Mouse (Mus musculus): ENCODE measurements around the gene Rrp9.

Rrp9 gene

DNA sequence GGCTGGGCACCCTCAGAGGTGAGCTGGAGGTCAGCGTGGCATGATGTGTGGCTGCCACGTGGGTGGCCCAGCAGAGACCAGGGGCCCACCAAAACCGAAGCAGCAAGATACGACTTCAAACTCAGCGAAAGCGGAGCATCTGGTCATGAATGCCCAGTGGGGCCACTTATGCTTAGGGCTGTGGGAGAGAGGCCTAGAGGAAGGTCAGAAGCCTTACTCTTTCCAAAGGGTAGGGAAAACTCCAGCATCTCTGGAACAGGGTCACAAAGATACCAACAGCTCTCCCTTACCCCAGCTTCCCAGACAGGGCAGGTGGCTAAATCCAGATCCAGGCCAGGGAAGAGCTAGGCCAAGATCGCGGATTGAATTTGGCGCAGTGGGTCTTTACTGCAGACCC is 18.6 kb upstream of the Rrp9 start:
- DNase-seq: no peak

DNA sequence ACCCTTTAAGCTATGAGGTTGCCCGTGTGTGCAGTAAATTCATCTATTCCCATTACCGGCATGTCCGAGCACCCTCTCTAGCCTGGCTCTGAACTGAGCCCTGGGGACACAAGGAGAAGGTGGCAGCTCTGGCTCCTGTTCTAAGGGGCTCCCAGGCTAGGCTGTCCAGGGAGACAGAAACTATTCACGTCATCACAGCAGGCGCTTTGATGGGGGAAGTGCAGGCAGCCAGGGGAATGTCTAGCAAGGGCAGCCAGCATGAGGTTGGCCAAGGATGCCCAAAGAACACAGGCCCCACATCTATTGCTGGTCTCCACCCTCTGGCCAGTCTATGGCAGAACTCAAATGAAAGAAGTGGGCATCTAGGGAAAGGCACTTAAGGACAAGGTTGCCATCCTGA is 17.8 kb upstream of the Rrp9 start:
- no peak for DNase-seq

DNA sequence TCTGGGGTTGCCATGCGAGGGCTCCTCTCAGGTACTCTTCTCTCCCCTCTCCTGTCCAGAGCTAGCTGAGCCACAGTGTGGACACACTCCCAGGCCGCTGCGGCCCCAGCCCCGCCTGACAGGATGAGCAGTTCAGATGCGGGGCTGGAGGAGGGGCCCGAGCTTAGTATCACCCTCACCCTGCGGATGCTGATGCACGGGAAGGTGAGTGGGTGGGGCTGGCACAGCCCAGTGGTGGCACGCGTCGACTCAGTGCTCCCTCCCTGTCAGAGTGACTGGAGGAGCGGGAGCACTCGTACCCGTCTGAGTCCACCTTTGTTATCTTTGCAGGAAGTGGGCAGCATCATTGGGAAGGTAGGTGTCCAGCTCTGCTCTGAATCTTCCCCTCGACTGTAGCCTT is 15.8 kb upstream of the Rrp9 start:
- no peak for DNase-seq

DNA sequence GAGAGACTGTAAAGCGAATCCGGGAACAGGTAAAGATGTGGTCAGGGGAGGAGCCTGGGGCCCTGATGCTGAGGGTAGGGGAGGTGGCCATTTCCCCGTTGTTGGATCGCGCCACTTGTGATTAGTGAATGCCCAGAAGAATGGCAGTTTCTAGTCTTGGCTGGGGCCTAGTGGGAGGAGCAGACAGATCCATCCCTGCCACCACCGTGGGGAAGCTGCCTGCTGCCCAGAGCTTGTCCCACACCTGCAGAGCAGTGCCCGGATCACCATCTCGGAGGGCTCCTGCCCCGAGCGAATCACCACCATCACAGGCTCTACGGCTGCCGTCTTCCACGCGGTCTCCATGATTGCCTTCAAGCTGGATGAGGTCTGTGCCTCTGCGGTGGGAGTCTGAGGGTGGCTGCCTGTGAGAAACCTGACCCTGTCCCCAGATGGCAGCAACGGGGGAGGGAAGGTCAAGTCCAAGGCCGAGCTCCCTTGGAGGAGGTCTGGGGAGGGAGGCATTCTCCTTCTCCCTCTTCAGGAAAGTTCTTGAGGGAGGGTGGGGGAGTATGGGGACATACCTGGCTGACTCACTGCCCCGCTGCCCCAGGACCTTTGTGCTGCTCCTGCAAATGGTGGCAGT is 15.2 kb upstream of the Rrp9 start:
- DNase-seq: no peak

DNA sequence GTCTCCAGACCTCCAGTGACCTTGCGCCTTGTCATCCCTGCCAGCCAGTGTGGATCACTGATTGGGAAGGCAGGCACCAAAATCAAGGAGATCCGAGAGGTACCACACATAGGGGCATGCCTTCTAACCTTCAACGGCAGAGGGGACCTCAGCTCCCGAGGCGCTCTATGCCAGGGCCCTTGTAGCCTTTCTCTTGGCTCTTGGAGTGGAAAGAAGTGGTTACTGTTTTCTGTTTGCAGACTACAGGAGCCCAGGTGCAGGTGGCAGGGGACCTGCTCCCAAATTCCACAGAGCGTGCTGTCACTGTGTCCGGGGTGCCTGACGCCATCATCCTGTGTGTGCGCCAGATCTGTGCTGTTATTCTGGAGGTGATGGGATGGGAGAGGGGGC is 14.7 kb upstream of the Rrp9 start:
- DNase-seq: no peak

DNA sequence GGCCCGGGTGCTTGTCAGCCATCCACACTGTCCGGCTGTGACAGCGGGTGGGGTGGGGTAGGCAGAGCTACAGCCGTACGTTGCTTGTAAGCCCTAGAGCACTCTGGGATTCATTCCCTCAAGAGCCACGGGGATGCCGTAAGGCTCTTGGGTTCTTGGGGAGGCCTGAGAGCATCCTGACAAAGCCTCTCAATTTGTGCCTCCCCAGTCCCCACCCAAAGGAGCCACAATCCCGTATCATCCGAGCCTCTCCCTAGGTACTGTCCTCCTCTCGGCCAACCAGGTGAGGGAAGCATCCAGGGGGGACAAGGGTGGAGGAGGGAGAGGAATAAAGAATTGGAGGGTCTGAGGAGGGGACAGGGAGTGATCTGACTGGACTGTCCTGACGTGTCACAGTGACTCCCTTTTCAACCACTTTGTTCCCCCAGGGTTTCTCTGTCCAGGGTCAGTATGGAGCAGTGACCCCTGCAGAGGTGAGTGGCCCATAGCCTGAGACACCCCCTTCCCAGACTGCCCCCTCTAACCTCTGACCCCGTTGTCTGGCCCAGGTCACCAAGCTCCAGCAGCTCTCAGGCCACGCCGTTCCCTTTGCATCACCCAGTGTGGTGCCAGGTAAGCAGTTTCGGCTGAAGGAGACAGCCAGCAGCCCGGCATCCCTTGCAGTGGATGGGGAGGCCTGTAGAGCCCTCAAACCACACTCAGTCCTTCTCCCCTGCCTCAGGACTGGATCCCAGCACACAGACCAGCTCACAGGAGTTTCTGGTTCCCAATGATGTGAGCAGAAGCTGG is 13.9 kb upstream of the Rrp9 start:
- no peak for DNase-seq

DNA sequence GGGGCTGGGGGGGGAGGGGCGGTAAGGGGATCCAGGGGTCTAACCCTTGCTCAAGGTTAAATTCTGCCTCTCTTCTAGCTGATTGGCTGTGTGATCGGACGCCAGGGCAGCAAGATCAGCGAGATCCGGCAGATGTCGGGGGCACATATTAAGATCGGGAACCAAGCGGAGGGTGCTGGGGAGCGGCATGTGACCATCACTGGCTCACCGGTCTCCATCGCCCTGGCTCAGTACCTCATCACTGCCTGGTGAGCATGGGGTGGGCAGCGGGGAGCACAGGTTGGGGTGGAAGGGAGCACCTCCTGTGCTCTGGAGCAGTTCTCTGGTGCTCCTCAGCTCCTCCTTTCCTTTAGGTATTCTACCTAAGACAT is 13.3 kb upstream of the Rrp9 start:
- DNase-seq: no peak

DNA sequence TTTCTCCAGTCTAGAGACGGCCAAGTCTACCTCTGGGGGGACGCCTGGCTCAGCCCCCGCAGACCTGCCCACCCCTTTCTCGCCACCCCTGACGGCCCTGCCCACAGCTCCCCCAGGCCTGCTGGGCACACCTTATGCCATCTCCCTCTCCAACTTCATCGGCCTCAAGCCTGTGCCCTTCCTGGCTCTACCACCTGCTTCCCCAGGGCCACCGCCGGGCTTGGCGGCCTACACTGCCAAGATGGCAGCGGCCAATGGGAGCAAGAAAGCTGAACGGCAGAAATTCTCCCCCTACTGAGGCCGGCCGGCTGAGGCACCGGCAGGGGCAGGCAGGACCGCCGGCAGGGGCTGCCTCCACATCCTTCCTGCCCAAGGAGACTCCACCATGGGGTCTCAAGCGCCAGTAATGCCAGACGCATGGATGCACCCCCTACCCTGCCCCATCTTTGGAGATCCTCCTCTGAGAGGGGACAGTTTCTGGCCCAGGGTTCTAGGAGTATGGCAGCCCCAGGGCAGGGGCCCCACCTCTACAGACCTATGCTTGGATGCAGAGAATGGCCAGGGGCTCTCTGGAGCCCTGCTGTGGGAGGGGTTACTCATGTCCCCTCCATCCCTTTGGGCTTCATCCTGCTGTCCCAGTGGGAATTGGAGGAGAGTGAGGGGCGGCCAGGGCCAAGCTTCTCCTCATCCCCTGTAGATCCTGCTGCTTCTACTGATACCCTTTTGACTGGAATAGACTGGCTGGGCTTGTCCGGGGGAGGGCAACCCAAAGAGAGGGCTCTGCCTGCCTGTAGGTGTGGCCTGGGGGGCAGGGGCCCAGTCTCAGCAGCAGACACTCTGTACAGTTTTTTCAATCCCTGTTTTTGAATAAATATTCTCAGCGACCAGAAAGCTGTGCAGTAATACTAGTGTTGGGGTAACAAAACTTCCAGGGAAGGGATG is 12.4 kb upstream of the Rrp9 start:
- no peak for DNase-seq

DNA sequence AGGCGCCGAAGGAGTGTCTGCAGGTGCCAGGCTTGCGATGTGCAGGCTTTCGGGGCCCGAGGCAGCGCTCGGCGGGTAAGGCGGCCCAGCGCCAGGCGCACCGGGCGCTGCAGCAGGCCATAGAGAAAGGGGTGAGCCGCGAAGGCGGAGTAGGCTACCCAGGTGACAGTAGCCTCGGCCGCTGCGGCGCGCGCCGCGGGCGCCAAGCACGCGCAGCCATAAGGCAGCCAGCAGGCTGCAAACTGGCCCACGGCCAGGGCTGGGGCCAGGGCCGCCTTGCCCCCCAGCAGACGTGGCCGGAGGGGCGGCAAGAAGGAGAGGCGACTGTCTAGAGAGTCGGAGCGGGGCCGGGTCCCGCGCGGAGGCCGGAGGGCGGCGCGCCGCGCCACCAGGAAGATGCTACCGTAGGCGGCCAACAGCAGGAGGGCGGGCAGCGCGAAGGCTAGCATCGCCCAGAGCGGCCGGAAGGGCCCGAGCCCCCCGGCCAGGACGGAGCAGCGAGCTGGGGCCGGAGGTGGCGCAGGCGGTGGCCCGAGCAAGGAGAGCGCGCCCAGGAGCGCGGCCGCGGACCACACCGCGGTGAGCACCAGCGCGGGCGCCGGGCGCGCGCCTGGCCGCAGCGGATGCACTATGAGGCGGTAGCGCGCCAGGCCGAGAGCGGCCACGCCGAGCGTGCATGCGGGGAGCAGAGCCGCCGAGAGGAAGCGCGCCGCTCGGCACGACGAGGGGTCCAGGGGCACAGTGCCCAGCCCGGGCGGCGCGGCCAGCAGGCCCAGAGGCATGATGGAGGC is 10.8 kb upstream of the Rrp9 start:
- peak in 1 of 2 experiments; percentile 26 for DNase-seq

DNA sequence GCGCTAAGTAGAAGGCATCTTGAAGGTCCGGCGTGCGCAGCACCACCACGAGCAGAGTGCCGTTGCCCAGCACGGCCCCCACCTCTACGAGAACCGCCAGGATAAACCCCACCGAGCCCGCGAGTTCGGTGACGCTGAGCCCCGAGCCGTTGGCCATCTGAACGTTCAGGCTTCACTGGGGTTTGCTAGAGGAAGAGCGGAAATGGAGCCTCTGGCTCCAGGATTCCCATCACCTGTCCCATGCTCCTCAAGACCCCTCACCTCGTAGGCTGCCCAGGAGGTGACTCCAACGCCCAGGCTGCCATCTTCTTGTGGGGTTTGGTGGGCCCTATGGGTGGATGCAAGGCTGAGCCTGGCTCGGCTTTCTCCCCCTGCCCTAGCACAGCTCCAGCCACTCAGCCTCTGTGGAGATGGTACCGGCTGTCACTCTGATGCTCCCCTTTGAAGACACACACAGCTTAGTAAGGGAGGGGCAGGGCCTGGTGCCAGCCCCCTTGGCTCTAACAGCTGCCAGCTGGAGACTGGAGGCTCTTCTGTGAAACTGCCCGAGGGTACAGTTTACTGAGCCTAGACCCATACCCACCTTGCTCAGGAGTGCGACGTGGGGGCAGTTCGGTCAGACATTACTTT is 10.1 kb upstream of the Rrp9 start, which contains the start of gene Gpr62:
TSS of gene Gpr62 (minus strand) at position 368 of the 630 bp plus-strand sequence.
- no peak for DNase-seq

DNA sequence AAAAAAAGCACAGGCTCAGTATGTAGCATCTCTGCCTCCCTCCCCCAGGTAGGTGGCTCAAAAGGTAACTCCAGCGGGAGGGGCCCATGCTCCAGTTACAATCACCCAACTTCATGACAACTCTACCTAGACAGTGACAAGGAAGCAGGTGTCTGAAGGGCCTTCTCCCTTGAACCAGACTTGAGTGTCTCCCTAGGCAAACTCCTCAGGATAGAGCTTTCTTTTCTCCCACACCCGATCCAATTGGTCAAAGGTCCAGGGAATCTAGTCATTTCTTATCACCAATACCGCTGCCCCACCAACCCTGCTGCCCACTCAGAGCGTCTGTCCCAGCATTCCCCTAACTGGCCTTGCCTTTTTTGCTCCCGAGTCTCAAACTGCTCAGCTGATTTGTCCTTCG is 9.0 kb upstream of the Rrp9 start:
- DNase-seq: no peak

DNA sequence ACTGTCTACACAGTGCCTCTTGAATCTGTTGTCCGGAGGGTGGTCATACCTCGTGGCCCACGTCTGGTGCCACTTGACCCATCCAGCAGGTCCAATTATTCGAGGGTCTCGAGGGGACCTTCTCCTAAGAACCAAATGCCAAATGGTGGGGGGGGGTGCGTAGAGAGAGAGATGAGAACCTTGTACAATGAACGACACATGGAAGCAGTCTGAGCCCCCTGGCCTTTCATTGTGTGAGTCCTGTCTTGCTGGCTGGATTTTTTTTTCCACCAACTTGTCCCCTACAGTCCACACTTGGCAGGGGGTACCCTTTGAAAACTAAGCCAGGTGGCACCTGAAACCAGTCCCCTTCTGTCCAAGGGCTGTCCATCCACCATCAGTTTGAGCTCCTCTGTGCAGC is 8.0 kb upstream of the Rrp9 start:
- DNase-seq: no peak

DNA sequence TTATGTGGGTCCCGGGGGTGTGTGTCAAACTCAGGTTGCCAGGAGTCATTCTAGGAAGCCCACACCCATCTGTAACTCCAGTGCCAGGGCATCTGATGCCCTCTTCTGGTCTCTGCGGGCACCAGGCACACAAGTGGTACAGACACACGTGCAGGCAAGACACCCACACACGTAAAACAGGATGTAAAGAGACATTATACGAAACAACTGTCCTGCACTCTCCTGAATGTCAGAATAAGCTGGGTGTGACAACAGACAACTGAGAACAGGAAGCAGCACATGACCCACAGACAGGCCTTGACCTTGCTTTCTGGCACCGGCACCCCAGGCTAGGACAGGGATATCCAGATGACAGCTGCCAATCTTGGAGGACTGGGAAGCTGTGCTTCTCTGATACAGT is 6.4 kb upstream of the Rrp9 start:
- DNase-seq: no peak

DNA sequence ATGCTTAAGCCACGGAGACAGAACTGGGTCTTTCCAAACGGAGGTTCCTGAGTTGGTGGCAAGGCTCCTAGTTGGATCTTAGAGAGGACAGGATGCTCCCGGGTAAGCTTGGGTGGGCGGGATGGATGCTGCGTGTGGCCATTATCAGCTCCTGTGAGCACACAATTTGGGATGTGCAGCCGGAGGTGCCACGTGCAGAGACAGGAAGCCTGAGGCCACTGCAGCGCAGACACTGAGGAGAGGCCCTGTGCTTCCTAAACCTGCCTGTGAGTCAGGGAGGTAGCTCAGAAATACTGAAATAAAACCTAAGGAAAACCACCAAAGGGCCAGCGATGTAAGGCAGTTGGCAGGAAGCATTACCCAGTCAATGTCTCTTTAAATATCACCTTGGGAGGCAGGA is 6.0 kb upstream of the Rrp9 start:
- no peak for DNase-seq

DNA sequence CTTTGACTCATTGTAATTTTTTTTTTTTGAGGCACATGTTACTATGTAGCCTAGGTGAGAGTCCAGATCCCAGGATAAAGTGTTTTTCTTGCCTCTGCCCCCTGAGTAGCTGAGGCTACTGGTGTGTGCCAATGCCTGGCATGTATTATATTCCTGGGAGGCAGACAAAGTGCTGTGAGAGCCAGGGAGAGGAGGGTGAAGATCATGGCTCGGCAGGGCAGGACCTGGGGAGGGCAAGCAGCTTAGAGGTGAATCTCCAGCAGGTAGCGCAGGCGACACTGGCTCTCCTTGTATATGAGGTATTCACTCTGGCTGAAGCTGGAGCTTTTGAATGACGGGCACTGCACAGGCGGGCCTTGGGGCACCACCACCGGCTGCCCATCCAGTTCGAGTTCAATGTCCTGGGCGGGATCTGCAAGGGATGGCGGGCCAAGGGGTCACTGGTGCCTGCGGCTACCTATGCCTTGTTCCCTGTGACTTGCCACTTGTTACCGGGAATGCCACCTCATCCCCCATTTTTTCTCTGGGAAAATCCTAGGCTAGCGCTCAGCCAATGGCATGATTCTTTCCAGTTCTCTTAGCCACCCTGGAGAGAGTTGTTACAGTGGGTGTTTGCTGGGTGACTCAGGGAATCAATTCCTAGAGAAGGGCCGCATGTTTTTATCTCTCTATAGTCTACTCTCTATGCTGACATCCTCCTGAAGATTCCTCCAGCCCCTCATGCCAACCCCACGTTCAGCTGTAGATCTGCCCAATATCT is 4.6 kb upstream of the Rrp9 start:
- DNase-seq: no peak

DNA sequence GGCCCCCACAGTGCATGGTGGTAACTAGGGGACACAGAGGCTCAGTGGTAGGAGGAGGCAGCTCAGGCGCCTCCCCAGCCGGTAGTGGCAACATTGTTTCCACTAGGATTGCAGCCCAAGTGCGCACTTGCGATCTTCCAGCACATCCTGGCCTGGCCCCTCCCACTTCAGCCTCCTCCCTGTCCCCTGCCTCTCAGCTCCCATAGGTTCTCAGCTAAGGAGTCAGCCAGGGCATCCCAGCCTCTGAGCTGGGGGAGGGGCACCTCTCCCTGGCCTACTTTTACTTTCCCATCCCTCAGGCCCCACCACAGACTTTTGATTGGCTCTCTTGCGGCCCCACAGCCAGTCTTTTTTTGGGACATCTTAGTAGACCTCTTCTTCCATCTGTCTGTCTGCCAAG is 3.9 kb upstream of the Rrp9 start:
- no peak for DNase-seq

DNA sequence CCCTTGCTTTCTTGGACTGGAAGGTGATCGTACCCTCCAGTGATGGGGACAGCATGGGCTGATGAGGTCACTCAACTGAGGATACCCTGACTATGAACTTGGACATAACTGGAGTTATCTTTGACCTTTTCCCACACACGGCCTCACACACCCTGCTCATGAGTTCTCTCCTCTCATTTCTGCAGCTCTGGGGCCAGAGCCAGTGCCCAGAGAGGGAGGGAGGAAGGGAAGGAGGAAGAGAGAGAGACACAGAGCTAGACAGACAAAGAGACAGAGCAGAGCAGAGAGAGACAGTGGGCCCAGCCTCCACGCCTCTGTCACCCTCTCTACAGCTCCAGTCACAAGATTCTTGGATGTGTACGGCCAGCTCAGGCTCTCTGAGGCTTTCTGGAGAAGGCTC is 3.4 kb upstream of the Rrp9 start:
- no peak for DNase-seq

DNA sequence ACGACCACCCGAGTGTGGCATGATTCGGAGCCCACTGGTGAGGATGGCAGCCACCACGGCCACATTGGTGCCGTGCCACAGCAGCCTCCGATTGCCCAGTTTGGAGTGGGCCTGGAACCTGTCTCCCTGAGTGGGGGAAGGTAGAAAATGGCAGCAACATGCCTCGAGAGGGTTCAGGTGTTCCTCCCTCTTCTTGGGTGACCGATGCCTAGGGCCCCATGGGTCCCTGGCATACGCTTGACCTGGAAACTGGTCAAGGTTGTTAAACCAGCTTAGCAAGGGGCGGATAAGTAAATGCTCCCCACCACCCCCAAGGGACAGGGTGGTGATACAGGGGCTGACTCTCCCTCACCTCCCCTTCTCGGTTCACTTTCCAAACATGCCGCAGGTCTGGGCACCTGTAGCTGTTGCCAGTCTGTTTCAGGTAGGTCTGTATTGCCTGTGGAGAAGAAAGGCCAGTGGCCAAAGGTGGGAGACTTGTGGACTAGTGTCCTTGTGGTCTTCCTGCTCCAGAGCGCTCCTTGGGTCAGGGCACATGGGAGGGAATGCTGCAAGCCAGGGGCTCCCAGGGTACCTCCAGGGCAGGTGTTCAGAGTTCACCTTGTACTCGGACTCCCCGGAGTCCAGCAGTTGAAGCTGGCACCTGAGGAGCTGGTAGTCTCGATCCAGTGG is 2.5 kb upstream of the Rrp9 start:
- peak in 1 of 2 experiments; percentile 17 for DNase-seq

DNA sequence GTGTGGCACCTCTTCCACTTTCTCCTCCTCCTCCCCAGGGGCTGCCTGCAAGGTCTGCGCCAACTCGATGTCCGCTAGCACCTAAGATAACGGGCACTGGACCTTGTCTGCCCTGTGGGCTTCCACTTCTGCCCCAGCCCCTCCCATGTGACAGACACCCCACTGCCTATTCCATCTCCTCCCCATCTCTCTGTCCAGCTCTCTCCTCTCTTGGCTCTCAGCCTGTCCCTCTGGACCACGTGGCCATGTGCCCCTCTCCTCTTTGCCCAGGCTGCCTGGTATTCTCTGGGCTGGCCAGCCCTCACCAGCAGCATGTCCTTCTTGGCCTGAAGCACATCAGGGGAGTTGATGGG is 2.0 kb upstream of the Rrp9 start:
- no peak for DNase-seq

DNA sequence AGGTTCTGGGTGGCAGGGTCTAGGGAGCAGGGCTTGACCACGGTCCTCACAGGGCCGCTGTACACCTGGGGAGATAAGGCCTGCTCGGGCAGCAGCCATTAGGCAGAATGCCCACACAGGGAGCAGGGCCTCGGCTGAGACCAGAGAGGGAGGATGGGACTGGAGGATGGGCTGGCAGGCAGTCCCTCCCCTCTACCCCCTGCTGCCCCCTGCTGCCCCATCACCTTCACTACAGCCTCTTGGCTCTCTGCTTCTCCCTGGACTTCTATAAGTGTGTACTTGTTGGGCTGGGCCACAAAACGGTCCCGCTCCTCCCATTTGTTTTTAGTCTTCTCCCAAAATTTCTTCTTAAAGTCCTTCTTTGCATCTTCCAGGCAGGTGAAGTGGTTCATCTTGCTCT is 1.3 kb upstream of the Rrp9 start:
- DNase-seq: peak; percentile 68 to 70

DNA sequence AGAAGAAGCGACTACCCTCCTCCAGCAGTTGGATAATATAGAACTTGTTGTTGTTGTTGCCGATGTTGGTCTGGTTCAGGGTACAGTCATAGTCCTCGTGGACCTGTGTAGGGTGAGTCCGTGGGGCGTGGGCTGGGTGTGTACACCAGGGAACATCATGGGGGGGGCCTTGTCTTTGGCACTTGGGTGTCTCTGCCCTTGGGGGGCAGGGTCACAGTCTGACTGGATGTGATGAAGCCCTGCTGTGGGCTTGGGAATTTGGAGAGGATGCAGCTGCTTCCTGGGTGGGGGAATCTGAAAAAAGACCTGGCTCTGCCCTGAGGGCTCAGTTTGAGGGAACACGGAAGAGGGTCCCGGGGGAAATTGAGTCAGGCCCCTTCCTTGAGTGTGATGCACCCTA is 717 bp upstream of the Rrp9 start:
- peak in 1 of 2 experiments; percentile 45 for DNase-seq
